Mouse (Mus musculus) myocyte (in vitro differentiated cells): ENCODE measurements around the gene Bri3. TPM values are rescaled to one million over a fixed set of nuclear protein-coding genes. Genes with fewer than 3 reads are reported as not detected.
"Not testable (repeated sequence)": the region's sequence is repeated elsewhere in the genome, so short reads cannot be mapped to it uniquely, and the experiment has no call there.

Experiments used
- H3K27me3 ChIP-seq: one replicate; pipeline ENCODE4 v1.6.1; 2011; ENCODE audit not compliant: control insufficient read depth, insufficient read depth, insufficient read length
- H3K36me3 ChIP-seq: one replicate; pipeline ENCODE4 v1.6.1; 2011; ENCODE audit not compliant: control insufficient read depth, insufficient read depth
- H3K4me2 ChIP-seq: one replicate; pipeline ENCODE4 v1.6.1; 2011; ENCODE audit warnings: low read depth, control low read depth
- H3K4me3 ChIP-seq: one replicate; pipeline ENCODE4 v1.5.1; 2011; ENCODE audit warnings: mild to moderate bottlenecking, control low read depth, moderate library complexity
- H3K79me2 ChIP-seq: one replicate; pipeline ENCODE4 v1.6.1; 2011; ENCODE audit not compliant: control insufficient read depth, insufficient read depth
- H3ac ChIP-seq: one replicate; pipeline ENCODE4 v1.6.1; 2011; ENCODE audit not compliant: control insufficient read depth, insufficient read length
- CEBPB ChIP-seq: IDR thresholded peaks from 2 replicates; pipeline ENCODE4 v1.6.1; 2011; ENCODE audit warnings: mild to moderate bottlenecking, moderate library complexity; ENCODE audit not compliant: poor library complexity, insufficient read depth, severe bottlenecking
- E2F4 ChIP-seq: IDR thresholded peaks from one replicate; pipeline ENCODE4 v1.6.1; 2011; ENCODE audit warnings: mild to moderate bottlenecking, control low read depth, moderate library complexity; ENCODE audit not compliant: insufficient read depth
- MAX ChIP-seq: IDR thresholded peaks from one replicate; pipeline ENCODE4 v1.6.1; 2011; ENCODE audit warnings: low read depth, mild to moderate bottlenecking, control low read depth
- MYOD1 ChIP-seq, 3 experiments: IDR thresholded peaks; one replicate each; pipeline ENCODE4 v1.6.1; 2011; ENCODE audit warnings: control low read depth in 2 of 3, low read depth in 2 of 3, mild to moderate bottlenecking in 2 of 3, moderate library complexity in 1 of 3; ENCODE audit not compliant: insufficient read length in 2 of 3, control insufficient read depth in 1 of 3
- MYOG ChIP-seq, 3 experiments: IDR thresholded peaks; one replicate each; pipeline ENCODE4 v1.6.1; 2011; ENCODE audit warnings: control low read depth in 2 of 3, low read depth in 2 of 3, mild to moderate bottlenecking in 2 of 3; ENCODE audit not compliant: insufficient read length in 2 of 3, control insufficient read depth in 1 of 3, insufficient read depth in 1 of 3
- POLR2A ChIP-seq: IDR thresholded peaks from one replicate; pipeline ENCODE4 v1.6.1; 2011; ENCODE audit warnings: low read depth, mild to moderate bottlenecking, control low read depth, moderate library complexity; ENCODE audit not compliant: insufficient read length
- POLR2AphosphoS2 ChIP-seq: IDR thresholded peaks from one replicate; pipeline ENCODE4 v1.6.1; 2011; ENCODE audit warnings: low read depth, control low read depth; ENCODE audit not compliant: insufficient read length
- REST ChIP-seq: IDR thresholded peaks from one replicate; pipeline ENCODE4 v1.6.1; 2011; ENCODE audit warnings: mild to moderate bottlenecking, control low read depth, moderate library complexity; ENCODE audit not compliant: insufficient read depth, insufficient read length
- SRF ChIP-seq: IDR thresholded peaks from one replicate; pipeline ENCODE4 v1.6.1; 2011; ENCODE audit warnings: low read depth; ENCODE audit not compliant: control insufficient read depth, insufficient read length
- TCF12 ChIP-seq: IDR thresholded peaks from one replicate; pipeline ENCODE4 v1.6.1; 2011; ENCODE audit warnings: mild to moderate bottlenecking, control low read depth; ENCODE audit not compliant: poor library complexity, insufficient read depth, severe bottlenecking
- TCF3 ChIP-seq: IDR thresholded peaks from one replicate; pipeline ENCODE4 v1.6.1; 2011; ENCODE audit warnings: low read depth, control low read depth; ENCODE audit not compliant: insufficient read length
- USF1 ChIP-seq: IDR thresholded peaks from one replicate; pipeline ENCODE4 v1.6.1; 2011; ENCODE audit warnings: low read depth, mild to moderate bottlenecking, control low read depth, moderate library complexity
- polyA plus RNA-seq: library from polyadenylated mRNA; unstranded; fragments of >200 nt; fragmentation: generic; extraction: Trizol; gene quantifications from one replicate; pipeline ENCODE4 v1.2.1, GENCODE M21; 2012; ENCODE audit warnings: missing spikeins

Gene Bri3
- polyA plus RNA-seq, 1 experiment: 153 TPM

GRCm38 (mm10) chr5:144318286-144318685 is 74.0 kb downstream of the Bri3 start:
- no peak for TF ChIP-seq USF1
- peak in 1 of 3 experiments; percentile 80 for TF ChIP-seq MYOG (IDR thresholded peaks at IDR 0.05; ENCODE audit: control insufficient read depth in 1 of 3, insufficient read depth in 1 of 3, insufficient read length in 2 of 3, low read depth in 2 of 3)
- no peak for TF ChIP-seq SRF
- TF ChIP-seq POLR2A: no peak
- TF ChIP-seq CEBPB: no peak
- no peak for TF ChIP-seq REST
- TF ChIP-seq E2F4: no peak
- no peak for TF ChIP-seq TCF3
- TF ChIP-seq POLR2AphosphoS2: no peak
- TF ChIP-seq TCF12: peak; percentile 18
- peak in 1 of 3 experiments; percentile 49 for TF ChIP-seq MYOD1 (IDR thresholded peaks at IDR 0.05; ENCODE audit: control insufficient read depth in 1 of 3, insufficient read length in 2 of 3, low read depth in 2 of 3)
- TF ChIP-seq MAX: no peak
- no peaks in the 10 kb centered on the region for H3K27me3 ChIP-seq
- no peak overlapping the region for H3K4me3 ChIP-seq
- peaks cover 13% of the 10 kb centered on the region for H3K79me2 ChIP-seq
- peak overlapping the region; percentile 38 for H3K4me2 ChIP-seq
- H3ac ChIP-seq: no peak overlapping the region
- H3K36me3 ChIP-seq: peaks cover 12% of the 10 kb centered on the region

DNA sequence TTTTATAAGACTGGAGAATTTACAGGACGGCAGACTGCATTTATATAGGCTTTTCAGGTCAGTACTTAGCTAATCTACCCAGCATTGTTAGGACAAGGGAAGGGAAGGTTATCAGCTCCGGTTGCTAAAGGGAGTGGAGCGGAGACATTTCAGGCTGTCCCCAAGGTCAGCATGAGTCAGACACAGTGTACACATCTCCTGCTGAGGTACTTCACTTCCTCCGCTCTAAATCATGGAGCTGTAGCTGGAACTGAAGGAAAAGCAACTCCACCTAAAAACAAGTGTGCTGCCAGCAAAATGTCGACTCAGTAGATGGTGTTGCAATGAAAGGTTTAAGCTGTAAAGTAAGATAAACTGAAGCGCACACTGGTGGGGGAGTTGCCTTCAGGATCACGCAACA is 77.4 kb downstream of the Bri3 start:
- TF ChIP-seq MYOG (IDR thresholded peaks at IDR 0.05; ENCODE audit: control insufficient read depth in 1 of 3, insufficient read depth in 1 of 3, insufficient read length in 2 of 3, low read depth in 2 of 3) (no peak), POLR2A (no peak), CEBPB (no peak), SRF (no peak), MAX (no peak), TCF12 (no peak), TCF3 (no peak), E2F4 (no peak), USF1 (no peak), MYOD1 (IDR thresholded peaks at IDR 0.05; ENCODE audit: control insufficient read depth in 1 of 3, insufficient read length in 2 of 3, low read depth in 2 of 3) (no peak), POLR2AphosphoS2 (no peak), REST (no peak)

GRCm38 (mm10) chr5:144322717-144323116 is 78.5 kb downstream of the Bri3 start:
- Histone ChIP-seq H3K27me3 (no peaks in the 10 kb centered on the region), H3K4me2 (no peak overlapping the region), H3K36me3 (peaks cover 8% of the 10 kb centered on the region), H3K79me2 (peaks cover 20% of the 10 kb centered on the region), H3ac (no peak overlapping the region), H3K4me3 (no peak overlapping the region)
- no peak for TF ChIP-seq REST
- peak; percentile 55 for TF ChIP-seq POLR2AphosphoS2

More for the DNA sequence above, 77.4 kb downstream of the Bri3 start:
- Histone ChIP-seq H3ac (no peak overlapping the region), H3K36me3 (peaks cover 12% of the 10 kb centered on the region), H3K4me3 (no peak overlapping the region), H3K79me2 (peaks cover 16% of the 10 kb centered on the region), H3K4me2 (no peak overlapping the region), H3K27me3 (no peaks in the 10 kb centered on the region)

DNA sequence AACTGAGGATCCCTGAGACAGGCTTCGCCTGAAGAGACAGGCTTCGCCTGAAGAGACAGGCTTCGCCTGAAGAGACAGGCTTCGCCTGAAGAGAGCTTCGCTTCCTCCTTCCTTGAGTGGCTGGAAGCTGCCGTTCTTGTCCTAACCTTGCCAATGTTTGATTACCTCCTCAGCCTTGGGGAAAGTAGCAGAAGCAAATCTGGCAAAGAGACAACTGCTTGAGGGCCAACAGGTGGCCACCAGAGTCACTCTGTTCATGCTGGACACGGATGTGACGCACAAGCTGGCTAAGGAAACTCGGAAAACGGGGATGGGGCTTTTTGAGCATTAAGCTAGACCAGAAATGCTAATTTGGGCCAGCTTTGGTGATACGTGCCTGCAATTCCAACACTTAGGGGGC is 89.8 kb downstream of the Bri3 start:
- no peaks in the 10 kb centered on the region for H3K36me3 ChIP-seq
- no peak overlapping the region for H3K4me3 ChIP-seq
- H3K79me2 ChIP-seq: peaks cover 80% of the 10 kb centered on the region
- peak in 1 of 3 experiments; percentile 25 for TF ChIP-seq MYOD1 (IDR thresholded peaks at IDR 0.05; ENCODE audit: control insufficient read depth in 1 of 3, insufficient read length in 2 of 3, low read depth in 2 of 3)
- TF ChIP-seq REST: no peak
- no peak overlapping the region for H3ac ChIP-seq
- H3K27me3 ChIP-seq: no peaks in the 10 kb centered on the region
- H3K4me2 ChIP-seq: no peak overlapping the region

DNA sequence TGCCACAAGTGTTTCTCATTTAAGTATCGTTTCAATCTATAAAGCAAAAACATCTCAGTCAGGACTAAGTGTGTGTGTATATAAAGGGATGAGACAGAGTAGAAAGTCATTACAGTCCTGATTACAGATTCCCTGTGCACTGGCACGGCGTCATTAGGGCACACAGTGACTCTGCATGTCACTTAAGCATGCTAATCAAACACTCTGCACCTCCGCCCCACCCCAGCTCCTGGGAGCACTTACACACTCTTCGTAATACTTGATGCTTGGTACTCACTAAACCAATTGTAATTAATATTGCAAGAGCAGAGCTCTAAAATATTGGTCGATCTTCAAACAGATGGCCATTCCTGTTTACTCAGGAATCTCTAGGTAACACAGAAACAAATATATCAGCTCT is 91.1 kb downstream of the Bri3 start:
- H3K27me3 ChIP-seq, H3K36me3 ChIP-seq, H3K4me3 ChIP-seq, H3ac ChIP-seq, H3K4me2 ChIP-seq: not testable (repeated sequence)
- H3K79me2 ChIP-seq: peaks cover 80% of the 10 kb centered on the region

GRCm38 (mm10) chr5:144338787-144339186 is 94.5 kb downstream of the Bri3 start:
- H3K27me3 ChIP-seq: no peaks in the 10 kb centered on the region
- no peaks in the 10 kb centered on the region for H3K36me3 ChIP-seq
- no peak overlapping the region for H3K4me2 ChIP-seq
- H3K79me2 ChIP-seq: peaks cover 87% of the 10 kb centered on the region
- no peak overlapping the region for H3K4me3 ChIP-seq
- no peak overlapping the region for H3ac ChIP-seq
- TF ChIP-seq CEBPB (no peak), USF1 (no peak), TCF12 (no peak), MAX (no peak), E2F4 (no peak), MYOG (IDR thresholded peaks at IDR 0.05; ENCODE audit: control insufficient read depth in 1 of 3, insufficient read depth in 1 of 3, insufficient read length in 2 of 3, low read depth in 2 of 3) (no peak), POLR2A (no peak), SRF (no peak), REST (no peak), POLR2AphosphoS2 (no peak)
